Mouse (Mus musculus) kidney, postnatal 0 days (tissue): ENCODE data around the gene Gm49601. TPM values are rescaled to one million over a fixed set of nuclear protein-coding genes. Genes with fewer than 3 reads are reported as not detected.

ENCODE experiments used
- ATAC-seq: fragments of 200-750 bp; cut with Nextera tagmentation; replicated peaks from 2 replicates; pipeline ENCODE4 v1.8.0; 2017; ENCODE audit warnings: low read depth, moderate number of reproducible peaks, moderate TSS enrichment, moderate library complexity; ENCODE audit not compliant: low FRiP score
- DNase-seq: peaks from one replicate; pipeline ENCODE4 v3.0.0-alpha.2; 2016; ENCODE audit warnings: low spot score
- H3K27ac ChIP-seq: fragments of 300-500 bp; sonication (generic); 2 replicates; pipeline ENCODE4 v1.5.1; 2014; ENCODE audit warnings: mild to moderate bottlenecking
- H3K27me3 ChIP-seq: fragments of 300-500 bp; sonication (generic); 2 replicates; pipeline ENCODE4 v1.6.1; 2014; ENCODE audit warnings: low read length, mixed read lengths; ENCODE audit not compliant: insufficient read depth
- H3K36me3 ChIP-seq: fragments of 300-500 bp; sonication (generic); 2 replicates; pipeline ENCODE4 v1.6.1; 2014; ENCODE audit warnings: low read length, mixed read lengths; ENCODE audit not compliant: insufficient read depth
- H3K4me1 ChIP-seq: fragments of 300-500 bp; sonication (generic); replicated peaks from 2 replicates; pipeline ENCODE4 v1.6.1; 2014; ENCODE audit warnings: antibody characterized with exemption, low read length, mixed read lengths; ENCODE audit not compliant: insufficient read depth
- H3K4me2 ChIP-seq: fragments of 300-500 bp; sonication (generic); 2 replicates; pipeline ENCODE4 v1.6.1; 2014; ENCODE audit warnings: mild to moderate bottlenecking, low read length, moderate library complexity, mixed read lengths
- H3K4me3 ChIP-seq: fragments of 300-500 bp; sonication (generic); replicated peaks from 2 replicates; pipeline ENCODE4 v1.5.1; 2014; ENCODE audit warnings: low read depth, low read length
- H3K9ac ChIP-seq: fragments of 300-500 bp; sonication (generic); 2 replicates; pipeline ENCODE4 v1.6.1; 2014; ENCODE audit warnings: low read depth, low read length
- H3K9me3 ChIP-seq: fragments of 300-500 bp; sonication (generic); replicated peaks from 2 replicates; pipeline ENCODE4 v1.6.1; 2016; ENCODE audit warnings: low read length, inconsistent platforms, mixed read lengths
- CTCF ChIP-seq: IDR thresholded peaks from 2 replicates; pipeline ENCODE4 v1.5.1; 2016; ENCODE audit warnings: antibody characterized with exemption, low read depth, mild to moderate bottlenecking, moderate library complexity
- WGBS: fragments of 180-500 bp; shearing (Covaris S2); extraction: QIAGEN DNeasy Blood & Tissue Kit; methylation state at CpG from one replicate; pipeline ENCODE4 v1.1.7; 2014; 5-methylcytosine and 5-hydroxymethylcytosine counted together
- polyA plus RNA-seq: library from polyadenylated mRNA; unstranded; fragments of >200 nt; fragmentation: Nextera tagmentation; extraction: Ambion mirVana; gene quantifications from 2 replicates; pipeline ENCODE4 v1.2.1, GENCODE M21; 2015

The Gm49601 gene
- polyA plus RNA-seq, 1 experiment from 2014 or later: 1.3 TPM

GRCm38 (mm10) chr16:18574196-18574595 lies 52.0 kb downstream of the Gm49601 start:
- Histone ChIP-seq H3K27me3 (peaks cover 7% of the 10 kb centered on the region; the same call in 1 of the 2 replicates), H3K4me1 (no peaks in the 10 kb centered on the region), H3K4me2 (no peak overlapping the region), H3K9me3 (no peaks in the 10 kb centered on the region), H3K36me3 (no peaks in the 10 kb centered on the region), H3K4me3 (no peak overlapping the region), H3K9ac (no peak overlapping the region), H3K27ac (no peak overlapping the region)
- ATAC-seq: no peak
- no peak for TF ChIP-seq CTCF
- no peak for DNase-seq
- WGBS: 75% methylated on average over 8 of the region's 8 CpGs

Other genes with a start within 250 kb of the Gm49601 start
- 29.8 and 30.6 TPM in 2 replicates for gene Txnrd2, start 200.0 kb downstream of the Gm49601 start, polyA plus RNA-seq
- 107 and 123 TPM in 2 replicates for gene Comt, start 199.6 kb downstream of the Gm49601 start, polyA plus RNA-seq
- gene Gnb1l, start 127.7 kb downstream of the Gm49601 start, polyA plus RNA-seq: 12.9 and 16.1 TPM in 2 replicates
- gene Rtl10, start 127.5 kb downstream of the Gm49601 start, polyA plus RNA-seq: 2.2 and 3.0 TPM in 2 replicates
- 0.23 and 0.32 TPM in 2 replicates for gene Tbx1, start 35.8 kb downstream of the Gm49601 start, polyA plus RNA-seq
- 0.57 and 0.92 TPM in 2 replicates for gene Gp1bb, start 4.0 kb downstream of the Gm49601 start, polyA plus RNA-seq
- gene Sept5, start 3.5 kb upstream of the Gm49601 start, polyA plus RNA-seq: 10.4 and 12.0 TPM in 2 replicates
- gene Cldn5, start 150.4 kb upstream of the Gm49601 start, polyA plus RNA-seq: 107 and 113 TPM in 2 replicates
- gene Ufd1, start 185.4 kb upstream of the Gm49601 start, polyA plus RNA-seq: 82.3 and 86.1 TPM in 2 replicates
- gene Cdc45, start 185.6 kb upstream of the Gm49601 start, polyA plus RNA-seq: 20.1 and 24.9 TPM in 2 replicates
- 27.5 and 30.5 TPM in 2 replicates for gene 2510002D24Rik, start 210.2 kb upstream of the Gm49601 start, polyA plus RNA-seq
- gene Gm28539, start 210.2 kb upstream of the Gm49601 start, polyA plus RNA-seq: not detected in 2 replicates